Mouse (Mus musculus): ENCODE measurements around the gene Fbxo7. TPM values are rescaled to one million over a fixed set of nuclear protein-coding genes. Genes with fewer than 3 reads are reported as not detected.

Fbxo7 gene
- polyA plus RNA-seq, 2 experiments, result 42.1 to 67.2 TPM

- Histone ChIP-seq H3K4me2 (ENCODE audit: low read depth) (no peak overlapping the region), H3K27me3 (ENCODE audit: control insufficient read depth, insufficient read depth, low read length) (no peaks in the 10 kb centered on the region), H3K4me1 (replicated peaks; ENCODE audit: control insufficient read depth in 2 of 2, insufficient read depth in 2 of 2, low read length in 1 of 2) (no peaks in the 10 kb centered on the region), H3K27ac (no peak overlapping the region), H3K36me3 (replicated peaks; ENCODE audit: control insufficient read depth, insufficient read depth, low read depth) (no peaks in the 10 kb centered on the region), H3K9ac (replicated peaks) (no peak overlapping the region), H3K4me3 (ENCODE audit: insufficient read depth in 1 of 2, low read depth in 2 of 2, low read length in 2 of 2) (no peak overlapping the region), H3K9me3 (ENCODE audit: control insufficient read depth, low read length) (no peaks in the 10 kb centered on the region)
- 60% methylated on average over 9 of the region's 9 CpGs for WGBS (ENCODE audit: insufficient replicate concordance)
- no peak for DNase-seq (ENCODE audit: low read depth in 3 of 3, low spot score in 3 of 3)
- TF ChIP-seq CTCF (IDR thresholded peaks at IDR 0.05; ENCODE audit: low read depth) (no peak), EP300 (IDR thresholded peaks at IDR 0.05; ENCODE audit: low read depth) (no peak)
- peak; percentile 43; the same call in 1 of the 2 replicates for ATAC-seq (ENCODE audit: insufficient read depth)
Observed at GRCm38 (mm10) chr10:86079921-86080320, 58.1 kb downstream of the Fbxo7 start.

- Histone ChIP-seq H3K27me3 (ENCODE audit: control insufficient read depth, insufficient read depth, low read length) (no peaks in the 10 kb centered on the region), H3K36me3 (replicated peaks; ENCODE audit: control insufficient read depth, insufficient read depth, low read depth) (no peaks in the 10 kb centered on the region), H3K27ac (no peak overlapping the region), H3K4me1 (replicated peaks; ENCODE audit: control insufficient read depth in 2 of 2, insufficient read depth in 2 of 2, low read length in 1 of 2) (peaks cover 0 to 3% of the 10 kb centered on the region in 2 experiments; a peak in 2 of 4 replicates), H3K9me3 (ENCODE audit: control insufficient read depth, low read length) (no peaks in the 10 kb centered on the region), H3K4me3 (ENCODE audit: insufficient read depth in 1 of 2, low read depth in 2 of 2, low read length in 2 of 2) (no peak overlapping the region), H3K4me2 (ENCODE audit: low read depth) (no peak overlapping the region), H3K9ac (replicated peaks) (no peak overlapping the region)
- DNase-seq (ENCODE audit: low read depth in 3 of 3, low spot score in 3 of 3), result no peak
- WGBS (ENCODE audit: insufficient replicate concordance), result 39% methylated on average over 10 of the region's 10 CpGs
- TF ChIP-seq EP300 (IDR thresholded peaks at IDR 0.05; ENCODE audit: low read depth) (no peak), CTCF (IDR thresholded peaks at IDR 0.05; ENCODE audit: low read depth) (peak; percentile 94)
- no peak for ATAC-seq (ENCODE audit: insufficient read depth)
Observed at GRCm38 (mm10) chr10:86091919-86092318, 70.1 kb downstream of the Fbxo7 start.

- Histone ChIP-seq H3K4me1 (replicated peaks; ENCODE audit: control insufficient read depth in 2 of 2, insufficient read depth in 2 of 2, low read length in 1 of 2) (peaks cover 0 to 3% of the 10 kb centered on the region in 2 experiments; a peak in 2 of 4 replicates), H3K9me3 (ENCODE audit: control insufficient read depth, low read length) (no peaks in the 10 kb centered on the region), H3K9ac (replicated peaks) (no peak overlapping the region), H3K27me3 (ENCODE audit: control insufficient read depth, insufficient read depth, low read length) (no peaks in the 10 kb centered on the region), H3K4me2 (ENCODE audit: low read depth) (no peak overlapping the region), H3K4me3 (ENCODE audit: insufficient read depth in 1 of 2, low read depth in 2 of 2, low read length in 2 of 2) (no peak overlapping the region), H3K27ac (no peak overlapping the region), H3K36me3 (replicated peaks; ENCODE audit: control insufficient read depth, insufficient read depth, low read depth) (no peaks in the 10 kb centered on the region)
- DNase-seq (ENCODE audit: low read depth in 3 of 3, low spot score in 3 of 3) (no peak), ATAC-seq (ENCODE audit: insufficient read depth) (no peak)
- WGBS (ENCODE audit: insufficient replicate concordance), result 39% methylated on average over 14 of the region's 14 CpGs
- TF ChIP-seq EP300 (IDR thresholded peaks at IDR 0.05; ENCODE audit: low read depth) (no peak), CTCF (IDR thresholded peaks at IDR 0.05; ENCODE audit: low read depth) (no peak)
Observed at GRCm38 (mm10) chr10:86093109-86094035, 71.6 kb downstream of the Fbxo7 start.

GRCm38 (mm10) chr10:86098363-86098762, 76.6 kb downstream of the Fbxo7 start:
- 45% methylated on average over 6 of the region's 6 CpGs for WGBS (ENCODE audit: insufficient replicate concordance)
- Histone ChIP-seq H3K4me2 (ENCODE audit: low read depth) (no peak overlapping the region), H3K4me3 (ENCODE audit: insufficient read depth in 1 of 2, low read depth in 2 of 2, low read length in 2 of 2) (no peak overlapping the region), H3K36me3 (replicated peaks; ENCODE audit: control insufficient read depth, insufficient read depth, low read depth) (no peaks in the 10 kb centered on the region), H3K27ac (no peak overlapping the region), H3K27me3 (ENCODE audit: control insufficient read depth, insufficient read depth, low read length) (no peaks in the 10 kb centered on the region), H3K9ac (replicated peaks) (no peak overlapping the region), H3K9me3 (ENCODE audit: control insufficient read depth, low read length) (no peaks in the 10 kb centered on the region), H3K4me1 (replicated peaks; ENCODE audit: control insufficient read depth in 2 of 2, insufficient read depth in 2 of 2, low read length in 1 of 2) (peaks cover 0 to under 1% of the 10 kb centered on the region in 2 experiments; a peak in 2 of 4 replicates)
- TF ChIP-seq CTCF (IDR thresholded peaks at IDR 0.05; ENCODE audit: low read depth) (no peak), EP300 (IDR thresholded peaks at IDR 0.05; ENCODE audit: low read depth) (no peak)
- DNase-seq (ENCODE audit: low read depth in 3 of 3, low spot score in 3 of 3) (no peak), ATAC-seq (ENCODE audit: insufficient read depth) (no peak)

- Histone ChIP-seq H3K4me2 (ENCODE audit: low read depth) (no peak overlapping the region), H3K27ac (no peak overlapping the region), H3K4me1 (replicated peaks; ENCODE audit: control insufficient read depth in 2 of 2, insufficient read depth in 2 of 2, low read length in 1 of 2) (no peaks in the 10 kb centered on the region), H3K4me3 (ENCODE audit: insufficient read depth in 1 of 2, low read depth in 2 of 2, low read length in 2 of 2) (no peak overlapping the region), H3K27me3 (ENCODE audit: control insufficient read depth, insufficient read depth, low read length) (no peaks in the 10 kb centered on the region), H3K9ac (replicated peaks) (no peak overlapping the region), H3K9me3 (ENCODE audit: control insufficient read depth, low read length) (no peaks in the 10 kb centered on the region), H3K36me3 (replicated peaks; ENCODE audit: control insufficient read depth, insufficient read depth, low read depth) (no peaks in the 10 kb centered on the region)
- no peak for DNase-seq (ENCODE audit: low read depth in 3 of 3, low spot score in 3 of 3)
- no peak for ATAC-seq (ENCODE audit: insufficient read depth)
- 59% methylated on average over 3 of the region's 3 CpGs for WGBS (ENCODE audit: insufficient replicate concordance)
- no peak for TF ChIP-seq EP300 (IDR thresholded peaks at IDR 0.05; ENCODE audit: low read depth)
- TF ChIP-seq CTCF (IDR thresholded peaks at IDR 0.05; ENCODE audit: low read depth), result no peak
Observed at GRCm38 (mm10) chr10:86100281-86100851, 78.6 kb downstream of the Fbxo7 start.

Other genes starting within 250 kb of the Fbxo7 start
- gene Pwp1, start 192.5 kb upstream of the Fbxo7 start, polyA plus RNA-seq (2012; rRNA removed), result 9.6 and 14.4 TPM in 2 replicates
- 32.0 and 36.3 TPM in 2 replicates for gene Pwp1, start 192.5 kb upstream of the Fbxo7 start, polyA plus RNA-seq (2014; fragmentation: Nextera tagmentation; extraction: Ambion mirVana)
- 7.5 and 8.6 TPM in 2 replicates for gene Prdm4, start 104.8 kb upstream of the Fbxo7 start, polyA plus RNA-seq (2012; rRNA removed)
- gene Prdm4, start 104.8 kb upstream of the Fbxo7 start, polyA plus RNA-seq (2014; fragmentation: Nextera tagmentation; extraction: Ambion mirVana), result 5.9 and 7.2 TPM in 2 replicates
- gene Ascl4, start 94.3 kb upstream of the Fbxo7 start, polyA plus RNA-seq (2012; rRNA removed), result not detected in 2 replicates
- not detected in 2 replicates for gene Ascl4, start 94.3 kb upstream of the Fbxo7 start, polyA plus RNA-seq (2014; fragmentation: Nextera tagmentation; extraction: Ambion mirVana)
- 40.8 and 58.4 TPM in 2 replicates for gene Rtcb, start 64.1 kb upstream of the Fbxo7 start, polyA plus RNA-seq (2012; rRNA removed)
- gene Rtcb, start 64.1 kb upstream of the Fbxo7 start, polyA plus RNA-seq (2014; fragmentation: Nextera tagmentation; extraction: Ambion mirVana), result 67.7 and 69.8 TPM in 2 replicates
- gene Bpifc, start 10.1 kb upstream of the Fbxo7 start, polyA plus RNA-seq (2012; rRNA removed), result 0.01 and 0.02 TPM in 2 replicates
- not detected in 2 replicates for gene Bpifc, start 10.1 kb upstream of the Fbxo7 start, polyA plus RNA-seq (2014; fragmentation: Nextera tagmentation; extraction: Ambion mirVana)